Mouse (Mus musculus) colon, adult 2 months (tissue): ENCODE results near the gene Cplx3. TPM values are rescaled to one million over a fixed set of nuclear protein-coding genes. Genes with fewer than 3 reads are reported as not detected.

ENCODE experiments used
- polyA plus RNA-seq: library from polyadenylated mRNA; depleted of rRNA; stranded (reverse); fragments of >200 nt; gene quantifications from 2 replicates; pipeline ENCODE4 v1.2.3, GENCODE M21; 2012; rRNA removed

Gene Cplx3
- not detected in 2 replicates for polyA plus RNA-seq

GRCm38 (mm10) chr9:57606139-57606851 is at the start of gene Cplx3:
TSS of gene Cplx3 (minus strand) at chr9:57606281.

GRCm38 (mm10) chr9:57653283-57653682 is 47.2 kb upstream of the Cplx3 start, which contains the start of gene Csk:
TSS of gene Csk (minus strand) at chr9:57653631.

DNA sequence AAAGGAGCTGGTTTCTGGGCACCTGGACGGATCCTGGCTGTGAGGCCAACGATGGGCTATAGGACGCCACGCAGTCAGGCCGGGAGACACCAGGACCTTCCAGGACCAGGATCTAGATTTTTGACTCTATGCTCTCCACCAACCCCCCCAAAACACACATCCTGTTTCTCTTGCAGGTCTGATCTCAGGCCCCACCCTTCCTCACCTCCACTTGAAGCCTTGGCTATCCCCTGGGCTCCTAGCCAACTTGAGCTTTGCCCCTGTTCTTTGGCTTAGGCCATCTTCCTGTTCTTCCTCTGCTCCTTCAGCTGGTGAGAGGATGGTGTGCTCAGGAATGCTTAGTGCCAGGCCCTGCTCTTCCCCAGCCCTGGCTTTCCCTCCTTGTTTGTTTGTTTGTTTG is 14.6 kb upstream of the Cplx3 start, which contains the start of gene Lman1l:
Gene Lman1l, minus strand, starts transcription at position 101 of the 400 bp plus-strand sequence.

DNA sequence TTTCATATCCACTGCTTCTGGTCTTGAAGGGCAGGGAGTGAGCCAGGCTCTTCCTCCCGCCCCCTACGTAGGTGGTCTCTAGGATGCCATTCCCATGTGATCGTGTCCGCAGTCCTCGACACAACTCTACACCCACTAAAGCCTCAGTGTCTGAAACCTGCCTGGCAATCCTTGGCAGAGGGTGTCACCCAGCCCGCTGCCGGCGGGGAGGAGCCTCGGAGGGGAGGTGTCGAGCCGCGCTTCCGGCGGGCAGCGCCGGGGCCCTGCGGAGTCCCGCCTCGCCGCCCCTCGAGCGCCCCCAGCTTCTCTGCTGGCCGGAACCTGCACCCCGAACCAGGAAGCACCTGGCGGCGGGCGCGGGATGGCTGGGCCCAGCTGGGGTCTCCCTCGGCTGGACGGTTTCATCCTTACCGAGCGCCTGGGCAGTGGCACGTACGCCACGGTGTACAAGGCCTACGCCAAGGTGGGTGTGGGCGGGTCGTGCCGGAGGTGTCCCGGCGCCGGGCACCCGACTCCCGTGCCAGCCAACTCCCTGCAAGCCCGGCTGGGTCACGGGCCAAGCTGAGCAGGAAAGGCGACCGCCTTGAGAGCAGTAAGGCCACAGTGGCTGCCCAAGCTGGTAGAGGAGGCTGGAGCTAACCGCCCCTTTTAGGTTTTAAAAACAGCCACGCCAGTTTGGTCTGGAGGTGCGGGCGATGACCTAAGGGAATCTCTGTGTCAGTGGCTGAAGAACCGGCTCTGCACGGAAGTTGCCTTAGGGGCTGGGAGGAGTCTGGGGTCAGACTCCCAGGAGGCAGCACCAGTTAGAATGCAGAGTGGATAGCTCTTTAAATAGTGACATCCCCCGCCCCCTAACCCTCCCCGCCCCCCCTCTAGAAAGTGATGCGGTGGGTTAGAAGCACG is 16.6 kb downstream of the Cplx3 start, which contains the start of gene Ulk3:
Gene Ulk3, plus strand, starts transcription at position 229 of the 903 bp plus-strand sequence.

DNA sequence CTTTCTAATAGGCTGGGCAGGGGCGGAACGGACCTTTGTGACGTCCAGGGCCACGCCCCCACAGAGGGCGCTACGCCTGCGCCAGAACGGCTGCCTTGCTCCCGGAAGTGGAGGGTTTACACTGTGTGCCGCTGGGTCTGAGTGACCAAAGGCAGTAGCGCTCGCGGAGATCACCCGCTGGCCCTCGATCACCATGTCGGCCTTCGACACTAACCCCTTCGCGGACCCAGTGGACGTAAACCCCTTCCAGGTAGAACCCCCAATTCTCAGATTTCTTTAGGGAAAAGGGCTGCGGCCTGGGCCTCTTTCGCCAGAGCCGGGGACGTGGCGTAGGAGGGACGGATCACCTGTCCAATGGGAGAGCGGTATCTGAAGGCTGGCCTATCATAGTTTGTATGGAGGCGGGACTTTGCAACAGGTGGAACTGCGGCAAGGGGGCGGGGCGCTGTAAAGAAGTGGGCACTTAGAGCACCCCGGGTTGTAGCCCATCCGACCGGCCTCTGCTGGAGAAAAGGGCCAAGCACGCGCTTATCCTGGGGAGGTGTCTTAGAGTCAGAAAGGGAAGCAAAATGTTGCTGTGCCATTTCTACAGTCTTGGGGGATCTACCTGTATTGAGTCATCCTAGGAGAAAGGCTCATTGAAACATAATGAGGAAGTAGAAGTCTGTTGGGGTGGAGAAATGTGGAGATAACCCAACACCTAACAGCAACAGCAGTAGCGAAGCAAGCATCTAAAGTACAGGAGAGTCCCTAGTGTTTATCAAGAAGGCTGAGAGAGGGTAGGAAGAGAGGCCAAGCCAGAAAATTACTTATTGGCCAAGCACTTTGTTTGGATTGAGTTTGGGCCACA is 45.0 kb downstream of the Cplx3 start, which contains the start of gene Scamp2:
Gene Scamp2, plus strand, starts transcription at position 83 of the 850 bp plus-strand sequence.

DNA sequence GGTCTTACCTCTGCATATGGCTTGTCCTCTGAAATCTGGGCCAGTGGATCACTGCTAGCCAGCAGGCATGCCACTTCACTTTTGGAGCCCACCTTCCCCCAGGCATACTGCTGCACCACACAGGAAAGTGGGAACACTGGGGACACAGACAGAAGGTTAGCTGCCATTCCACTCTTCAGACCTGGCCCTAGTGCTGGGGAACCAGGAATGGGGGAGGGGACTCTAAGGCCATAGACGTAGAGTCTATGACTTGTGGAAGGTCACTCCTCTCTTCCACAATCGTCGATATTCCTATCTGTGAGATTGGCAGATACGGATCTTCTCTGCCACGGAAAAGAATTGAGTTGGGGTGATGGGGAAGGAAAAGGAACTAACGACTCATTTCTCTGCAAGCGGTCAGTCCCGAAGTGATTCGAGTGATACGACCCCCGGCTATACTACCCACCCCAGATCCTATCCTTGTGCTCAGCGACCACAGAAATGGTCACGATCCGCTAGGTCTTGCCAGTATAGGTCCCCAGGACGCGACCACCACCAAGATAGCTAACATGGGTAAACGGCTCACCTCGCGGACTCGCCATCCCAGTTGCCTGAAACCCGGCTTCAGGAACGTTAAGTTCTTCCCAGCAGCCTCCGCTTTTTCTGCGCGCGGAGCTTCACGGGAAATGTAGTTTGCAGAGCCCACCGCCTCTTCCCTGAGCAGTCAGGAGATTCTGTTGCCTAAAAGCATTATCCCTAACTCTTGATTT is 53.8 kb downstream of the Cplx3 start, which contains the start of gene Mpi:
Gene Mpi, minus strand, starts transcription at position 625 of the 749 bp plus-strand sequence.

Other genes with a start within 250 kb of the Cplx3 start
- 18.1 and 36.2 TPM in 2 replicates for gene Ppcdc, start 166.2 kb downstream of the Cplx3 start, polyA plus RNA-seq
- 56.8 and 82.8 TPM in 2 replicates for gene Scamp5, start 138.2 kb downstream of the Cplx3 start, polyA plus RNA-seq
- gene Rpp25, start 102.3 kb downstream of the Cplx3 start, polyA plus RNA-seq, result 1.7 and 2.3 TPM in 2 replicates
- 861 and 1,299 TPM in 2 replicates for gene Cox5a, start 85.0 kb downstream of the Cplx3 start, polyA plus RNA-seq
- gene Fam219b, start 68.8 kb downstream of the Cplx3 start, polyA plus RNA-seq, result 12.9 and 15.3 TPM in 2 replicates
- gene Mpi, start 53.5 kb downstream of the Cplx3 start, polyA plus RNA-seq, result 82.5 and 86.0 TPM in 2 replicates
- gene Scamp2, start 45.3 kb downstream of the Cplx3 start, polyA plus RNA-seq, result 203 and 252 TPM in 2 replicates
- gene Ulk3, start 16.8 kb downstream of the Cplx3 start, polyA plus RNA-seq, result 20.8 and 23.1 TPM in 2 replicates
- gene Lman1l, start 14.5 kb upstream of the Cplx3 start, polyA plus RNA-seq, result 0.16 TPM in 1 of 2 replicates, not detected in the other
- 66.2 and 75.8 TPM in 2 replicates for gene Csk, start 47.4 kb upstream of the Cplx3 start, polyA plus RNA-seq
- 0.16 TPM in 1 of 2 replicates, not detected in the other for gene Cyp1a2, start 77.4 kb upstream of the Cplx3 start, polyA plus RNA-seq
- gene Cyp1a1, start 81.6 kb upstream of the Cplx3 start, polyA plus RNA-seq, result 0.03 and 0.10 TPM in 2 replicates
- 8.5 and 9.9 TPM in 2 replicates for gene Edc3, start 102.3 kb upstream of the Cplx3 start, polyA plus RNA-seq
- gene Clk3, start 159.6 kb upstream of the Cplx3 start, polyA plus RNA-seq, result 80.4 and 90.5 TPM in 2 replicates
- gene Arid3b, start 230.5 kb upstream of the Cplx3 start, polyA plus RNA-seq, result 8.5 and 10.7 TPM in 2 replicates